Mouse (Mus musculus) midbrain, embryonic 13.5 days (tissue): ENCODE results near the gene Smad3. TPM values are rescaled to one million over a fixed set of nuclear protein-coding genes. Genes with fewer than 3 reads are reported as not detected.

Source experiments
- ATAC-seq: fragments of 200-750 bp; cut with Nextera tagmentation; 2 replicates; pipeline ENCODE4 v1.8.0; 2017; ENCODE audit warnings: mild to moderate bottlenecking, moderate TSS enrichment, moderate library complexity
- H3K27ac ChIP-seq: fragments of 300-500 bp; sonication (generic); 2 replicates; pipeline ENCODE4 v1.5.1; 2015; ENCODE audit warnings: inconsistent platforms, mild to moderate bottlenecking, moderate library complexity
- H3K27me3 ChIP-seq: fragments of 300-500 bp; sonication (generic); 2 replicates; pipeline ENCODE4 v1.6.1; 2015; ENCODE audit warnings: mild to moderate bottlenecking, inconsistent platforms
- H3K36me3 ChIP-seq: fragments of 300-500 bp; sonication (generic); 2 replicates; pipeline ENCODE4 v1.6.1; 2015; ENCODE audit warnings: mild to moderate bottlenecking, inconsistent platforms
- H3K4me1 ChIP-seq: fragments of 300-500 bp; sonication (generic); replicated peaks from 2 replicates; pipeline ENCODE4 v1.6.1; 2015; ENCODE audit warnings: inconsistent platforms
- H3K4me2 ChIP-seq: fragments of 300-500 bp; sonication (generic); replicated peaks from 2 replicates; pipeline ENCODE4 v1.6.1; 2015; ENCODE audit warnings: moderate library complexity, mild to moderate bottlenecking, inconsistent platforms
- H3K4me3 ChIP-seq: fragments of 300-500 bp; sonication (generic); replicated peaks from 2 replicates; pipeline ENCODE4 v1.5.1; 2015; ENCODE audit warnings: mild to moderate bottlenecking, inconsistent platforms
- H3K9ac ChIP-seq: fragments of 300-500 bp; sonication (generic); replicated peaks from 2 replicates; pipeline ENCODE4 v1.6.1; 2015; ENCODE audit warnings: mild to moderate bottlenecking, inconsistent platforms
- H3K9me3 ChIP-seq: fragments of 300-500 bp; sonication (generic); 2 replicates; pipeline ENCODE4 v1.6.1; 2016; ENCODE audit warnings: mild to moderate bottlenecking, inconsistent platforms
- WGBS: fragments of 180-500 bp; shearing (Covaris S2); methylation state at CpG from one replicate; pipeline ENCODE4 v1.1.7; 2015; 5-methylcytosine and 5-hydroxymethylcytosine counted together
- polyA plus RNA-seq: library from polyadenylated mRNA; unstranded; fragments of >200 nt; fragmentation: Nextera tagmentation; extraction: Ambion mirVana; gene quantifications from 2 replicates; pipeline ENCODE4 v1.2.1, GENCODE M21; 2015

The Smad3 gene
- polyA plus RNA-seq, 1 experiment from 2014 or later, result 11.6 TPM

- WGBS, result 84% methylated on average over 11 of the region's 11 CpGs
- no peaks in the 10 kb centered on the region for H3K9me3 ChIP-seq
- H3K36me3 ChIP-seq, result peaks cover 20% of the 10 kb centered on the region
- no peak overlapping the region for H3K4me3 ChIP-seq
- H3K4me1 ChIP-seq, result peaks cover 44% of the 10 kb centered on the region
- H3K27ac ChIP-seq, result no peak overlapping the region
- H3K4me2 ChIP-seq, result no peak overlapping the region
- no peaks in the 10 kb centered on the region for H3K27me3 ChIP-seq
- H3K9ac ChIP-seq, result no peak overlapping the region
- no peak for ATAC-seq
Measured at GRCm38 (mm10) chr9:63651594-63651993, 106.2 kb downstream of the Smad3 start.

- Histone ChIP-seq H3K9ac (no peak overlapping the region), H3K36me3 (peaks cover 21% of the 10 kb centered on the region), H3K4me3 (no peak overlapping the region), H3K4me2 (no peak overlapping the region), H3K9me3 (no peaks in the 10 kb centered on the region), H3K4me1 (peaks cover 44% of the 10 kb centered on the region), H3K27ac (0 out of 2 replicates have a peak overlapping the region, but pooled peaks have one; percentile 16), H3K27me3 (no peaks in the 10 kb centered on the region)
- 0 out of 2 replicates have a peak, but pooled peaks have one; percentile 51 for ATAC-seq
- WGBS, result 88% methylated on average over 14 of the region's 14 CpGs
Measured at GRCm38 (mm10) chr9:63650905-63651304, 106.9 kb downstream of the Smad3 start.

- Histone ChIP-seq H3K9me3 (no peaks in the 10 kb centered on the region), H3K27ac (no peak overlapping the region), H3K4me1 (peaks cover 39% of the 10 kb centered on the region), H3K27me3 (no peaks in the 10 kb centered on the region), H3K36me3 (peaks cover 22% of the 10 kb centered on the region), H3K4me3 (no peak overlapping the region), H3K9ac (no peak overlapping the region), H3K4me2 (no peak overlapping the region)
- WGBS, result 93% methylated on average over 8 of the region's 8 CpGs
- no peak for ATAC-seq
Measured at GRCm38 (mm10) chr9:63649841-63650545, 107.8 kb downstream of the Smad3 start.

- Histone ChIP-seq H3K4me1 (peaks cover 24% of the 10 kb centered on the region), H3K4me3 (no peak overlapping the region), H3K36me3 (peaks cover 32% of the 10 kb centered on the region), H3K9me3 (no peaks in the 10 kb centered on the region), H3K4me2 (no peak overlapping the region), H3K27me3 (no peaks in the 10 kb centered on the region), H3K27ac (no peak overlapping the region), H3K9ac (no peak overlapping the region)
- ATAC-seq, result no peak
- WGBS, result 84% methylated on average over 9 of the region's 9 CpGs
Measured at GRCm38 (mm10) chr9:63648520-63648918, 109.3 kb downstream of the Smad3 start.

- Histone ChIP-seq H3K27ac (0 out of 2 replicates have a peak overlapping the region, but pooled peaks have one; percentile 19), H3K36me3 (peaks cover 38% of the 10 kb centered on the region), H3K9me3 (no peaks in the 10 kb centered on the region), H3K4me3 (no peak overlapping the region), H3K27me3 (no peaks in the 10 kb centered on the region), H3K9ac (no peak overlapping the region), H3K4me2 (no peak overlapping the region), H3K4me1 (peaks cover 17% of the 10 kb centered on the region)
- 85% methylated on average over 9 of the region's 9 CpGs for WGBS
- no peak for ATAC-seq
Measured at GRCm38 (mm10) chr9:63647581-63648519, 109.9 kb downstream of the Smad3 start.

- Histone ChIP-seq H3K36me3 (peaks cover 55% of the 10 kb centered on the region), H3K9me3 (no peaks in the 10 kb centered on the region), H3K27me3 (no peaks in the 10 kb centered on the region), H3K4me3 (no peak overlapping the region), H3K27ac (no peak overlapping the region), H3K4me1 (0 out of 2 replicates have a peak, but pooled peaks cover under 1% of the 10 kb centered on the region), H3K4me2 (no peak overlapping the region), H3K9ac (no peak overlapping the region)
- WGBS, result 85% methylated on average over 8 of the region's 8 CpGs
- no peak for ATAC-seq
Measured at GRCm38 (mm10) chr9:63645084-63645483, 112.7 kb downstream of the Smad3 start.

- Histone ChIP-seq H3K4me2 (no peak overlapping the region), H3K27ac (no peak overlapping the region), H3K9me3 (no peaks in the 10 kb centered on the region), H3K4me3 (no peak overlapping the region), H3K9ac (no peak overlapping the region), H3K36me3 (peaks cover 61% of the 10 kb centered on the region), H3K27me3 (no peaks in the 10 kb centered on the region), H3K4me1 (no peaks in the 10 kb centered on the region)
- whole genome bisulfite sequencing, result 94% methylated on average over 6 of the region's 6 CpGs
- ATAC-seq, result no peak
Measured at GRCm38 (mm10) chr9:63644011-63644410, 113.8 kb downstream of the Smad3 start.

- Histone ChIP-seq H3K4me1 (no peaks in the 10 kb centered on the region), H3K9ac (no peak overlapping the region), H3K27me3 (no peaks in the 10 kb centered on the region), H3K4me2 (no peak overlapping the region), H3K27ac (no peak overlapping the region), H3K4me3 (no peak overlapping the region), H3K9me3 (no peaks in the 10 kb centered on the region), H3K36me3 (peaks cover 66% of the 10 kb centered on the region)
- WGBS, result 89% methylated on average over 4 of the region's 4 CpGs
- no peak for ATAC-seq
Measured at GRCm38 (mm10) chr9:63641983-63642646, 115.7 kb downstream of the Smad3 start.

GRCm38 (mm10) chr9:63636113-63636512 lies 121.7 kb downstream of the Smad3 start:
- Histone ChIP-seq H3K9me3 (no peaks in the 10 kb centered on the region), H3K4me1 (peaks cover 11% of the 10 kb centered on the region), H3K36me3 (peaks cover 43% of the 10 kb centered on the region), H3K27me3 (no peaks in the 10 kb centered on the region), H3K27ac (no peak overlapping the region), H3K4me3 (no peak overlapping the region), H3K9ac (no peak overlapping the region), H3K4me2 (no peak overlapping the region)
- ATAC-seq, result no peak
- WGBS, result 72% methylated on average over 7 of the region's 7 CpGs

GRCm38 (mm10) chr9:63633334-63633733 lies 124.5 kb downstream of the Smad3 start:
- H3K27ac ChIP-seq, result no peak overlapping the region; the same call in 1 of the 2 replicates
- peaks cover 11% of the 10 kb centered on the region for H3K4me1 ChIP-seq
- H3K9ac ChIP-seq, result no peak overlapping the region
- WGBS, result 45% methylated on average over 7 of the region's 7 CpGs
- H3K9me3 ChIP-seq, result no peaks in the 10 kb centered on the region
- no peak for ATAC-seq
- H3K4me3 ChIP-seq, result no peak overlapping the region
- H3K36me3 ChIP-seq, result peaks cover 43% of the 10 kb centered on the region
- no peak overlapping the region for H3K4me2 ChIP-seq
- H3K27me3 ChIP-seq, result no peaks in the 10 kb centered on the region

GRCm38 (mm10) chr9:63632924-63633323 lies 124.9 kb downstream of the Smad3 start:
- ATAC-seq, result no peak
- Histone ChIP-seq H3K9ac (no peak overlapping the region), H3K9me3 (no peaks in the 10 kb centered on the region), H3K27me3 (no peaks in the 10 kb centered on the region), H3K4me2 (0 out of 2 replicates have a peak overlapping the region, but pooled peaks have one; percentile 2), H3K4me3 (no peak overlapping the region), H3K36me3 (peaks cover 43% of the 10 kb centered on the region), H3K27ac (no peak overlapping the region; the same call in 1 of the 2 replicates), H3K4me1 (peaks cover 11% of the 10 kb centered on the region)
- 20% methylated on average over 11 of the region's 11 CpGs for WGBS
